Mouse (Mus musculus): Measurements from ENCODE around the gene Ctnnbl1.

The Ctnnbl1 gene

GRCm38 (mm10) chr2:157795627-157796423 is 58.6 kb downstream of the Ctnnbl1 start:
- DNase-seq: no peak

GRCm38 (mm10) chr2:157799533-157799932 is 62.3 kb downstream of the Ctnnbl1 start:
- DNase-seq: no peak

- DNase-seq: no peak
Measured at GRCm38 (mm10) chr2:157800288-157800687, 63.1 kb downstream of the Ctnnbl1 start.

- DNase-seq: no peak
Measured at GRCm38 (mm10) chr2:157800746-157801501, 63.7 kb downstream of the Ctnnbl1 start.

GRCm38 (mm10) chr2:157801505-157802357 is 64.5 kb downstream of the Ctnnbl1 start:
- DNase-seq: no peak

- no peak for DNase-seq
Measured at GRCm38 (mm10) chr2:157802666-157803065, 65.5 kb downstream of the Ctnnbl1 start.

- no peak for DNase-seq
Measured at GRCm38 (mm10) chr2:157804388-157804787, 67.2 kb downstream of the Ctnnbl1 start.

GRCm38 (mm10) chr2:157805091-157805490 is 67.9 kb downstream of the Ctnnbl1 start:
- DNase-seq: no peak

- DNase-seq: no peak
Measured at GRCm38 (mm10) chr2:157807076-157807475, 69.9 kb downstream of the Ctnnbl1 start.

GRCm38 (mm10) chr2:157807621-157808367 is 70.6 kb downstream of the Ctnnbl1 start:
- DNase-seq: no peak

- no peak for DNase-seq
Measured at GRCm38 (mm10) chr2:157808368-157808923, 71.2 kb downstream of the Ctnnbl1 start.

- DNase-seq: no peak
Measured at GRCm38 (mm10) chr2:157809341-157809740, 72.1 kb downstream of the Ctnnbl1 start.

- DNase-seq: no peak
Measured at GRCm38 (mm10) chr2:157810749-157811148, 73.5 kb downstream of the Ctnnbl1 start.

GRCm38 (mm10) chr2:157813121-157813520 is 75.9 kb downstream of the Ctnnbl1 start:
- no peak for DNase-seq

GRCm38 (mm10) chr2:157814116-157814964 is 77.1 kb downstream of the Ctnnbl1 start:
- DNase-seq: no peak

- no peak for DNase-seq
Measured at GRCm38 (mm10) chr2:157814965-157815283, 77.7 kb downstream of the Ctnnbl1 start.

GRCm38 (mm10) chr2:157817672-157818071 is 80.5 kb downstream of the Ctnnbl1 start:
- no peak for DNase-seq

GRCm38 (mm10) chr2:157818576-157819320 is 81.5 kb downstream of the Ctnnbl1 start:
- DNase-seq: no peak

GRCm38 (mm10) chr2:157819401-157819800 is 82.2 kb downstream of the Ctnnbl1 start:
- no peak for DNase-seq

- no peak for DNase-seq
Measured at GRCm38 (mm10) chr2:157821259-157821658, 84.1 kb downstream of the Ctnnbl1 start.
